Mouse (Mus musculus) kidney, embryonic 16.5 days (tissue): Measurements from ENCODE around the gene Oas1e. TPM values are rescaled to one million over a fixed set of nuclear protein-coding genes. Genes with fewer than 3 reads are reported as not detected.
"Not testable (repeated sequence)": the region's sequence is repeated elsewhere in the genome, so short reads cannot be mapped to it uniquely, and the experiment has no call there.

Source experiments
- ATAC-seq: fragments of 200-750 bp; cut with Nextera tagmentation; 2 replicates; pipeline ENCODE4 v1.8.0; 2017; ENCODE audit warnings: moderate TSS enrichment; ENCODE audit not compliant: low FRiP score, low TSS enrichment
- H3K27ac ChIP-seq: fragments of 300-500 bp; sonication (generic); 2 replicates; pipeline ENCODE4 v1.5.1; 2014; ENCODE audit warnings: low read length
- H3K27me3 ChIP-seq: fragments of 300-500 bp; sonication (generic); 2 replicates; pipeline ENCODE4 v1.6.1; 2014; ENCODE audit warnings: low read length, control low read depth, mixed read lengths; ENCODE audit not compliant: insufficient read depth
- H3K36me3 ChIP-seq: fragments of 300-500 bp; sonication (generic); 2 replicates; pipeline ENCODE4 v1.6.1; 2014; ENCODE audit warnings: low read length, control low read depth, mixed read lengths; ENCODE audit not compliant: insufficient read depth
- H3K4me1 ChIP-seq: fragments of 300-500 bp; sonication (generic); 2 replicates; pipeline ENCODE4 v1.6.1; 2014; ENCODE audit warnings: low read length, control low read depth, mixed read lengths; ENCODE audit not compliant: insufficient read depth
- H3K4me2 ChIP-seq: fragments of 300-500 bp; sonication (generic); replicated peaks from 2 replicates; pipeline ENCODE4 v1.6.1; 2014; ENCODE audit warnings: low read depth, low read length
- H3K4me3 ChIP-seq: fragments of 300-500 bp; sonication (generic); 2 replicates; pipeline ENCODE4 v1.5.1; 2014; ENCODE audit warnings: mild to moderate bottlenecking, low read length
- H3K9ac ChIP-seq: fragments of 300-500 bp; sonication (generic); replicated peaks from 2 replicates; pipeline ENCODE4 v1.6.1; 2014; ENCODE audit warnings: low read length
- H3K9me3 ChIP-seq: fragments of 300-500 bp; sonication (generic); 2 replicates; pipeline ENCODE4 v1.6.1; 2016; ENCODE audit warnings: low read length, control low read depth
- WGBS: fragments of 180-500 bp; shearing (Covaris S2); extraction: QIAGEN DNeasy Blood & Tissue Kit; methylation state at CpG from one replicate; pipeline ENCODE4 v1.1.7; 2014; 5-methylcytosine and 5-hydroxymethylcytosine counted together
- polyA plus RNA-seq: library from polyadenylated mRNA; unstranded; fragments of >200 nt; fragmentation: Nextera tagmentation; extraction: Ambion mirVana; gene quantifications from 2 replicates; pipeline ENCODE4 v1.2.1, GENCODE M21; 2015

Gene Oas1e
- polyA plus RNA-seq, 1 experiment from 2014 or later: not detected

GRCm38 (mm10) chr5:120811951-120812819 is 16.9 kb upstream of the Oas1e start, which contains the start of gene Oas1c:
TSS of gene Oas1c (minus strand) at chr5:120812514.
- no peaks in the 10 kb centered on the region for H3K9me3 ChIP-seq
- H3K27me3 ChIP-seq: no peaks in the 10 kb centered on the region
- peak within 1 kb of the TSS; percentile 40 for H3K4me3 ChIP-seq
- no peaks in the 10 kb centered on the region for H3K36me3 ChIP-seq
- H3K4me1 ChIP-seq: no peaks in the 10 kb centered on the region; the same call in 1 of the 2 replicates
- ATAC-seq: peak; percentile 93
- H3K9ac ChIP-seq: peak within 1 kb of the TSS; percentile 61
- WGBS: 4% methylated on average over 18 of the region's 18 CpGs
- H3K4me2 ChIP-seq: peak within 1 kb of the TSS; percentile 50
- peak within 1 kb of the TSS; percentile 73 for H3K27ac ChIP-seq

- no peak for ATAC-seq
- no peak overlapping the region for H3K9ac ChIP-seq
- no peaks in the 10 kb centered on the region for H3K9me3 ChIP-seq
- no peaks in the 10 kb centered on the region for H3K27me3 ChIP-seq
- no peak overlapping the region for H3K27ac ChIP-seq
- WGBS: 42% methylated on average over 6 of the region's 6 CpGs
- no peak overlapping the region for H3K4me3 ChIP-seq
- H3K4me1 ChIP-seq: no peaks in the 10 kb centered on the region; the same call in 1 of the 2 replicates
- no peak overlapping the region for H3K4me2 ChIP-seq
- no peaks in the 10 kb centered on the region for H3K36me3 ChIP-seq
Measured at GRCm38 (mm10) chr5:120809171-120809570, 13.8 kb upstream of the Oas1e start.

- H3K4me1 ChIP-seq: no peaks in the 10 kb centered on the region
- H3K4me2 ChIP-seq: no peak overlapping the region
- H3K27me3 ChIP-seq: no peaks in the 10 kb centered on the region
- H3K9ac ChIP-seq: no peak overlapping the region
- 92% methylated on average over 1 of the region's 1 CpGs for WGBS
- ATAC-seq: no peak
- no peak overlapping the region for H3K27ac ChIP-seq
- H3K36me3 ChIP-seq: no peaks in the 10 kb centered on the region
- H3K4me3 ChIP-seq: no peak overlapping the region
- H3K9me3 ChIP-seq: no peaks in the 10 kb centered on the region
Measured at GRCm38 (mm10) chr5:120806458-120806857, 11.1 kb upstream of the Oas1e start.

- WGBS: 77% methylated on average over 2 of the region's 2 CpGs
- no peak for ATAC-seq
- H3K27me3 ChIP-seq: no peaks in the 10 kb centered on the region
- no peak overlapping the region for H3K27ac ChIP-seq
- no peak overlapping the region for H3K4me2 ChIP-seq
- no peaks in the 10 kb centered on the region for H3K9me3 ChIP-seq
- no peak overlapping the region for H3K4me3 ChIP-seq
- H3K4me1 ChIP-seq: no peaks in the 10 kb centered on the region
- H3K36me3 ChIP-seq: no peaks in the 10 kb centered on the region
- H3K9ac ChIP-seq: no peak overlapping the region
Measured at GRCm38 (mm10) chr5:120803596-120803995, 8.3 kb upstream of the Oas1e start.

- H3K4me2 ChIP-seq, ATAC-seq, H3K27ac ChIP-seq, H3K27me3 ChIP-seq, H3K4me3 ChIP-seq, H3K4me1 ChIP-seq, H3K9me3 ChIP-seq, H3K36me3 ChIP-seq, H3K9ac ChIP-seq: not testable (repeated sequence)
- 61% methylated on average over 2 of the region's 2 CpGs for WGBS
Measured at GRCm38 (mm10) chr5:120798943-120799342, 3.6 kb upstream of the Oas1e start.

- not testable (repeated sequence) for H3K27me3 ChIP-seq, H3K36me3 ChIP-seq, ATAC-seq, H3K27ac ChIP-seq, H3K4me3 ChIP-seq, H3K9ac ChIP-seq, H3K9me3 ChIP-seq, H3K4me2 ChIP-seq, H3K4me1 ChIP-seq
- 80% methylated on average over 5 of the region's 5 CpGs for WGBS
Measured at GRCm38 (mm10) chr5:120798147-120798546, 2.8 kb upstream of the Oas1e start.

GRCm38 (mm10) chr5:120793043-120793442 is 2.3 kb downstream of the Oas1e start:
- no peaks in the 10 kb centered on the region for H3K36me3 ChIP-seq
- H3K27me3 ChIP-seq: no peaks in the 10 kb centered on the region
- H3K9ac ChIP-seq: no peak overlapping the region
- no peak overlapping the region for H3K27ac ChIP-seq
- ATAC-seq: no peak
- WGBS: 36% methylated on average over 2 of the region's 2 CpGs
- no peaks in the 10 kb centered on the region for H3K4me1 ChIP-seq
- H3K9me3 ChIP-seq: no peaks in the 10 kb centered on the region
- no peak overlapping the region for H3K4me2 ChIP-seq
- H3K4me3 ChIP-seq: no peak overlapping the region

- 65% methylated on average over 3 of the region's 3 CpGs for WGBS
- no peak overlapping the region for H3K4me2 ChIP-seq
- H3K4me3 ChIP-seq: no peak overlapping the region
- H3K27me3 ChIP-seq: no peaks in the 10 kb centered on the region
- no peaks in the 10 kb centered on the region for H3K9me3 ChIP-seq
- no peak overlapping the region for H3K9ac ChIP-seq
- H3K27ac ChIP-seq: no peak overlapping the region
- H3K36me3 ChIP-seq: no peaks in the 10 kb centered on the region
- ATAC-seq: no peak
- no peaks in the 10 kb centered on the region for H3K4me1 ChIP-seq
Measured at GRCm38 (mm10) chr5:120787042-120787441, 8.3 kb downstream of the Oas1e start.

GRCm38 (mm10) chr5:120782446-120782845 is 12.9 kb downstream of the Oas1e start:
- H3K36me3 ChIP-seq: no peaks in the 10 kb centered on the region
- H3K4me1 ChIP-seq: no peaks in the 10 kb centered on the region
- H3K27me3 ChIP-seq: no peaks in the 10 kb centered on the region
- ATAC-seq: no peak
- H3K9me3 ChIP-seq: no peaks in the 10 kb centered on the region
- no peak overlapping the region for H3K27ac ChIP-seq
- H3K4me2 ChIP-seq: no peak overlapping the region
- H3K4me3 ChIP-seq: no peak overlapping the region
- no peak overlapping the region for H3K9ac ChIP-seq
- 71% methylated on average over 2 of the region's 2 CpGs for WGBS

GRCm38 (mm10) chr5:120781646-120782045 is 13.7 kb downstream of the Oas1e start:
- H3K4me2 ChIP-seq: no peak overlapping the region
- no peaks in the 10 kb centered on the region for H3K4me1 ChIP-seq
- no peak overlapping the region for H3K27ac ChIP-seq
- no peaks in the 10 kb centered on the region for H3K27me3 ChIP-seq
- 100% methylated on average over 1 of the region's 1 CpGs for WGBS
- H3K4me3 ChIP-seq: no peak overlapping the region
- no peaks in the 10 kb centered on the region for H3K36me3 ChIP-seq
- no peaks in the 10 kb centered on the region for H3K9me3 ChIP-seq
- H3K9ac ChIP-seq: no peak overlapping the region
- ATAC-seq: no peak
